Mouse (Mus musculus) kidney, embryonic 14.5 days (tissue): Measurements from ENCODE around the gene Tspan5. TPM values are rescaled to one million over a fixed set of nuclear protein-coding genes. Genes with fewer than 3 reads are reported as not detected.

ENCODE experiments used
- ATAC-seq: fragments of 200-750 bp; cut with Nextera tagmentation; 2 replicates; pipeline ENCODE4 v1.8.0; 2017; ENCODE audit warnings: moderate number of reproducible peaks, mild to moderate bottlenecking, moderate TSS enrichment, moderate library complexity; ENCODE audit not compliant: low FRiP score, low TSS enrichment
- H3K27ac ChIP-seq: fragments of 300-500 bp; sonication (generic); 2 replicates; pipeline ENCODE4 v1.5.1; 2014; ENCODE audit warnings: low read depth, mild to moderate bottlenecking, low read length, moderate library complexity, mixed read lengths
- H3K27me3 ChIP-seq: fragments of 300-500 bp; sonication (generic); 2 replicates; pipeline ENCODE4 v1.6.1; 2014; ENCODE audit warnings: mild to moderate bottlenecking, low read length; ENCODE audit not compliant: control insufficient read depth, insufficient read depth
- H3K36me3 ChIP-seq: fragments of 300-500 bp; sonication (generic); 2 replicates; pipeline ENCODE4 v1.6.1; 2014; ENCODE audit warnings: low read length, mixed read lengths; ENCODE audit not compliant: control insufficient read depth, insufficient read depth
- H3K4me1 ChIP-seq: fragments of 300-500 bp; sonication (generic); 2 replicates; pipeline ENCODE4 v1.6.1; 2014; ENCODE audit warnings: low read length, mixed read lengths; ENCODE audit not compliant: control insufficient read depth, insufficient read depth
- H3K4me2 ChIP-seq: fragments of 300-500 bp; sonication (generic); replicated peaks from 2 replicates; pipeline ENCODE4 v1.6.1; 2014; ENCODE audit warnings: low read depth, mild to moderate bottlenecking, low read length
- H3K4me3 ChIP-seq: fragments of 300-500 bp; sonication (generic); 2 replicates; pipeline ENCODE4 v1.5.1; 2014; ENCODE audit warnings: mild to moderate bottlenecking, low read length
- H3K9ac ChIP-seq: fragments of 300-500 bp; sonication (generic); 2 replicates; pipeline ENCODE4 v1.6.1; 2014; ENCODE audit warnings: low read depth, mild to moderate bottlenecking, low read length, moderate library complexity
- H3K9me3 ChIP-seq: fragments of 300-500 bp; sonication (generic); 2 replicates; pipeline ENCODE4 v1.6.1; 2016; ENCODE audit warnings: low read length; ENCODE audit not compliant: control insufficient read depth
- WGBS: fragments of 180-500 bp; shearing (Covaris S2); extraction: QIAGEN DNeasy Blood & Tissue Kit; methylation state at CpG from one replicate; pipeline ENCODE4 v1.1.7; 2014; 5-methylcytosine and 5-hydroxymethylcytosine counted together
- polyA plus RNA-seq: library from polyadenylated mRNA; unstranded; fragments of >200 nt; fragmentation: Nextera tagmentation; extraction: Ambion mirVana; gene quantifications from 2 replicates; pipeline ENCODE4 v1.2.1, GENCODE M21; 2014

Gene Tspan5
- polyA plus RNA-seq, 1 experiment from 2014 or later, result 28.8 TPM

DNA sequence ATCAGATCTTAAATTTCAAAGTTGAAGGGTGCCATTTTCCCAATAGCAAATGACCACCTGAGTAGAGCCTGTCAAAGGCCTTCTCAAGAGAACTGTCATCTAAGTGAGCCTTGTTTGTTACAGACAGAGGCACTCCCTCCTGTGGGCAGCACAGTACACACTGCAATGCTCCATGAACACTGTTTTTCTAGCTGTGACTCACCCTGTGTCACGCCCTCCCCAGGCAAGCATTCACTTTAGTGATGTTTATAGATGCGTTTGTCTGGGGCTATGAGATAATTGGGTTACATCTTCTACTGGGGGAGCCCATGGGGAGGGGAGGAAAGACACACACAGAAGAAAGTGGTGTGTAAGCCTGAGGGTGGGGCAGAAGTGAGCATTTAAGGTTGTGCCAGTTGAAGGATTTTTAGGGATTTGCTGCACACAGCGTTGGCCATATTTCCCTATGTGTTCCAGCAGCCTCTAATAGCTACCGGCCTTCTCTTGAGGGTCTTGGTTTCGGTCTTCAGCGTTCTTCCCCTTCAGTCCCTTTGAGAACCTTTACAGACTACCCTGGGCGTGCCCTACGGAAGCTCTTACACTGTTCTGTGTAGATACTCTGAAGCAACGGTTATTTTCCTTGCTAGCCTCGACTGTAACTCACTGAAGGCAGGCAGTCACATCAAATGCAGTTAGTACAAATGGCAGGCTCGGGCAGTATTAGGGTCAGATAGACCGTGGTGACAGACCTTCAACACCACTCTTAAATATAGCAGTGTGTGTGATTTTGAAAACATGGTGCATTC, 29.7 kb downstream of the Tspan5 start:
- Histone ChIP-seq H3K9me3 (no peaks in the 10 kb centered on the region), H3K27me3 (no peaks in the 10 kb centered on the region), H3K27ac (no peak overlapping the region), H3K4me2 (no peak overlapping the region), H3K4me3 (no peak overlapping the region), H3K4me1 (peaks cover 21% of the 10 kb centered on the region), H3K9ac (no peak overlapping the region), H3K36me3 (no peaks in the 10 kb centered on the region)
- no peak for ATAC-seq
- 72% methylated on average over 12 of the region's 12 CpGs for WGBS

DNA sequence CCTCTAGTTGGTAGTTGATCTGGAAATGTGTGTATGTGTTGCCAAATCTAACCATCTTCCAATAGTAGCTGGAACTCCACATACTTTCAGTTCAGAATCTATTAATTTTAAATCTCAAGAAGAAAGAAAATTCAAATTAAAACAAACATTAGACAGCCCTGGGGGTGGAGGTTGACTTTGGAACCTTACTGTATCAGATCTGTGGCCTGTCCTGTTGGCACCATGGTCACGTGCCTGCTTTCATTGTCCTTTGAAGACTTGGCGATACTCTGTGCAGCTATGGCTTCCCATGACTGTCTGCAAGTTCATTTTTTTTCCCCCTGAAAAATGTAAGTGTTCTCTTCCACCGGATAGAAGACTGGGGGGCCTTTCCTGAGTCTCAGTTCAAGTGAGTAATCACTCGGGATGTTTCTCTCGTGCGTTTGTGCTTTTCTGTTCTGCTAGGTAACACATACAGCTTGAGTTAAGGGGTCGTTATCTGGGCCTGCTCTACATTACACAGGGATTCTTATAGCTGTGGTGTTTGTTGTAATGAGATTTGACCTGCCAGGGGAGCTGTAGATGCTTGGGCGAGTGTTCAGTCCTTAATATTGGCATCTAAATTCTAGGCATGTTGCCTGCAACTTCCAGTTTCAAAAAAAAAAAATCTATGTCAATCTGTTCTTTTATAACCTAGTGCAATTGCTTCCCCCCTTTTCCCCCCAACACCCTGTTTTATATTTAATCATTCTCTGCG, 32.0 kb downstream of the Tspan5 start:
- Histone ChIP-seq H3K4me3 (no peak overlapping the region), H3K27ac (no peak overlapping the region), H3K9me3 (no peaks in the 10 kb centered on the region), H3K4me1 (peaks cover 30% of the 10 kb centered on the region), H3K4me2 (no peak overlapping the region), H3K27me3 (no peaks in the 10 kb centered on the region), H3K9ac (no peak overlapping the region), H3K36me3 (no peaks in the 10 kb centered on the region)
- WGBS, result 62% methylated on average over 9 of the region's 9 CpGs
- no peak for ATAC-seq

DNA sequence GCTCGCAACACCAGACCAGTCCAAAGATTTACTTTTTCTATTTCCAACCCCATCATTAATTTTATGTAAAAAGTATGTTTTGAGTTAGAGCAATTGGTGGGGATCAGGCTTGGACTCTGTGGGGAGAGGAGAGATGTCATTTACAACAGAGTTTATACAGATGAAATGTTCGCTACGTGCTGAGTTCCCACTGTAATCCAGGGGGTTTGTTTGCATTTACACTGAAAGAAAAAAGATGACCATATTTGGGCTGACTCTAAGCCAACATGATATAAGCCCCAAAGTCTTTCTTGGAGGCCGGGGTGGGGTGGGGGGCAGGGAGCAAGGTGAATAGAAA, 32.6 kb downstream of the Tspan5 start:
- ATAC-seq, result no peak
- WGBS, result 63% methylated on average over 4 of the region's 4 CpGs
- H3K27ac ChIP-seq, result no peak overlapping the region

DNA sequence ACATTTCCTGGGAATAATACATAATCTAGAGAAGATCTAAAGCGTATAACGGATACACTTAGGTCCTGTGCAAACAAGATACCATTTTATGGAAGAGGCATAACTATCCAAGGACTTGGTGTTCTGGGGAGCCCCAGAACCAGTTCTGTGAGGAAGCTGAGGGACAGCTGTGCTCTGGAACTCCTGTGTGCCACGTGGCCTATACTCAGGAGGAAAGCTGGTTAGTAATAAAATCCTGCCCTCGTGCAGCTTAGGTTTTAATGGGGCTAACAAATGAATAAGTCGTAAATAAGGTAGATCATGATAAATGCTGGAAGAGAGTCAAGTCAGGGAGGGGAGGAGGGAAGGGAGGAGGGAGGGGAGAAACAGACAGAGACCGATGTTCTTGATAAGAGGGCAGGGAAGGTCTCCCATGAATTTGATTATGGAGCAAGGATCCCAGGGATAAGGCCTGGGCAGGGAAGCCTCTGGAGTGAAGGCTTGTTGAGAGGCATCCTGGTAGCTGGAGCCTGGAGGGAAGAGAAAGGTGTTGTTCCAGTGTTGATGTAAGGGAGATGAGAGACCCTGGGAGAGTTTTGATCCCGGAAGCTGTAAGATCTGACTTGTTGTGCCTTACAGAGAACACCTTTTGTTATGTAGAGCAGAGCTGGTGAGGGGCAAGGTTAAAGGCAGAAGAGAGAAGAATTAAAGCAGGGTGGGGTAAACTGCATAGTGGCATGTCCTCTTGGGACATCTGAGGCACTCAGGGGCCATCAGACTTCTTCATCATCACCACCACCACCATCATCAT, 34.1 kb downstream of the Tspan5 start:
- WGBS, result 38% methylated on average over 7 of the region's 7 CpGs
- Histone ChIP-seq H3K9ac (no peak overlapping the region), H3K27me3 (no peaks in the 10 kb centered on the region), H3K36me3 (no peaks in the 10 kb centered on the region), H3K4me1 (peaks cover 36% of the 10 kb centered on the region), H3K27ac (no peak overlapping the region), H3K4me2 (no peak overlapping the region), H3K9me3 (no peaks in the 10 kb centered on the region), H3K4me3 (no peak overlapping the region)
- ATAC-seq, result no peak

More for the DNA sequence above, 32.6 kb downstream of the Tspan5 start:
- Histone ChIP-seq H3K9ac (no peak overlapping the region), H3K4me1 (peaks cover 35% of the 10 kb centered on the region), H3K4me2 (no peak overlapping the region), H3K36me3 (no peaks in the 10 kb centered on the region), H3K4me3 (no peak overlapping the region), H3K27me3 (no peaks in the 10 kb centered on the region), H3K9me3 (no peaks in the 10 kb centered on the region)

DNA sequence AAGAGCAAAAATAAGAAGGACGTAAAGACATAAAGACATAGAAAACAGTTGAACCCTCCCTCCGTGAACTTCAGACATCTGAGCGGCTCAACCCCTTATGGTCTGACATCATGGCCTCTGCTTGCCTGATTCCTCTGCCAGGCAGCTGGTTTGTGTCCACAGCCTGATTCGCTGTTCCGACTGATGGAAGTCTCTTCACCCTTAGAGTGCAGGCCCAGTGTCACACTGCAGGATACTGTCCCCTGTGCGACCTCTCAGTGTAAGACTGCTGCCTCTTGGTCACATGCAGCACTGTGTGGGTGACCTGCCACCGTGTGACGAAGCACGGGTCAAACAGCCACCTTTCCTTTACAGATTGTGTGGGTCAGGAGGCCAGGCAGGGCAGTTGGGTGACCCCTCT, 39.5 kb downstream of the Tspan5 start:
- Histone ChIP-seq H3K4me1 (peaks cover 36% of the 10 kb centered on the region), H3K4me3 (no peak overlapping the region), H3K9ac (no peak overlapping the region), H3K9me3 (no peaks in the 10 kb centered on the region), H3K4me2 (no peak overlapping the region), H3K36me3 (no peaks in the 10 kb centered on the region), H3K27ac (no peak overlapping the region), H3K27me3 (no peaks in the 10 kb centered on the region)
- WGBS, result 35% methylated on average over 9 of the region's 9 CpGs
- peak; percentile 73 for ATAC-seq

DNA sequence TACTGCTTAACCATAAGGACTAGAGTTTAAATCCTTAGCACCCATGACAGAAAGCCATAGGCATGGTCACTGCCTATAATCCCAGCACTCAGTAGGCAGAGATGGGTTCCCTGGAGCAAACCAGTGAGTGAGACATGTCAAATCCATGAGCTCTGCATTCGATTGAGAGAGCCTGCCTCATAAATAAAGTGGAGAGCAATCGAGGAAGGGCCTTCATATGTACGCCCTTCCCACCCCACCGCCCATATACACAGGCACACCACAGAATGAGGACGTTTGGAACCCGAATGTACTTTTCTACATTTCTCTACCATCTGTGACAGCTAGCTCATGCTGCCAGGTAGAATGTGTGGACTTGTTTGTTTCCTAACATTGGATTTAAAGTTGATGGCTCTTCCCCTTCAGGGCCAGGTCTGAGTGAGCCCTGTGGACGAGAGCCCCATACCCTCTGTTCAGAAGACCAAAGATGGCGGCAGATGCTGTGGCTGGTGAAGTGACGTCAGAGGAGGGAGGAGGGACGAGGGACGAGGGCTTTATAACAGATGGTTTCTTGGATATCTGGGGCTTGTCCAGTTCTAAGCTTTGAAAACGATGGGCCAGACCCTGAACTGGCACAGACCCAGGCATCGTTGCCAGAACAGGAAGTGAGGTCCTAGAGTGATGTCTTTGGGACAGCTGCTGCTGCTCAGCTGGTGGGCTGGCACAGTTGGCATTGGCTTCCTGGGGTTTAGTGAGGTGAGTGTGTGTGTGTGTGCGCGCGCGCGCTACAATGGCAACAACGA, 42.1 kb downstream of the Tspan5 start:
- WGBS, result 85% methylated on average over 19 of the region's 19 CpGs
- no peak for ATAC-seq
- H3K36me3 ChIP-seq, result no peaks in the 10 kb centered on the region

DNA sequence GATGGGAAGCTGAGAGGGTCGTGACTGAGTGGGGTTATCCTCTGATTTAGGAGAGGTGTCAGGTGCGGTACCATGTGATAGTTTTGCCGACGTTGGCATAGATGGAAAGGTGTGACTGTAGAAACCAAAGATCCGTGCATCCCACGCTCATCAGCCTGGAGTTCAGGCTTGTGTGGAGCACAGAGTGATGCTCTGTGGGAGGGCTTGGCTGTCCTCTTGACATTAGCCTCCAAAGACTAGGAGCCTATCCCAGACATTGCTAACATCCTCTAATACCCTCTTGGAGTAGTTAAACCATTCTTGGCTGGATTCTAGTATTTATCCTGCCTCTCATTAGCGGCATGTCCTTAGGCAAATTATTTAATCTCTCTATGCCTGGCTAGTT, 42.6 kb downstream of the Tspan5 start:
- no peak overlapping the region for H3K27ac ChIP-seq
- H3K4me2 ChIP-seq, result no peak overlapping the region
- ATAC-seq, result no peak
- 77% methylated on average over 7 of the region's 7 CpGs for WGBS
- H3K27me3 ChIP-seq, result no peaks in the 10 kb centered on the region
- no peak overlapping the region for H3K9ac ChIP-seq
- H3K4me1 ChIP-seq, result peaks cover 18% of the 10 kb centered on the region; the same call in 1 of the 2 replicates
- no peak overlapping the region for H3K4me3 ChIP-seq
- H3K9me3 ChIP-seq, result no peaks in the 10 kb centered on the region
- H3K36me3 ChIP-seq, result no peaks in the 10 kb centered on the region

More for the DNA sequence above, 42.1 kb downstream of the Tspan5 start:
- Histone ChIP-seq H3K27me3 (no peaks in the 10 kb centered on the region), H3K9me3 (no peaks in the 10 kb centered on the region), H3K27ac (no peak overlapping the region), H3K9ac (no peak overlapping the region), H3K4me2 (no peak overlapping the region), H3K4me3 (no peak overlapping the region), H3K4me1 (peaks cover 24% of the 10 kb centered on the region)

DNA sequence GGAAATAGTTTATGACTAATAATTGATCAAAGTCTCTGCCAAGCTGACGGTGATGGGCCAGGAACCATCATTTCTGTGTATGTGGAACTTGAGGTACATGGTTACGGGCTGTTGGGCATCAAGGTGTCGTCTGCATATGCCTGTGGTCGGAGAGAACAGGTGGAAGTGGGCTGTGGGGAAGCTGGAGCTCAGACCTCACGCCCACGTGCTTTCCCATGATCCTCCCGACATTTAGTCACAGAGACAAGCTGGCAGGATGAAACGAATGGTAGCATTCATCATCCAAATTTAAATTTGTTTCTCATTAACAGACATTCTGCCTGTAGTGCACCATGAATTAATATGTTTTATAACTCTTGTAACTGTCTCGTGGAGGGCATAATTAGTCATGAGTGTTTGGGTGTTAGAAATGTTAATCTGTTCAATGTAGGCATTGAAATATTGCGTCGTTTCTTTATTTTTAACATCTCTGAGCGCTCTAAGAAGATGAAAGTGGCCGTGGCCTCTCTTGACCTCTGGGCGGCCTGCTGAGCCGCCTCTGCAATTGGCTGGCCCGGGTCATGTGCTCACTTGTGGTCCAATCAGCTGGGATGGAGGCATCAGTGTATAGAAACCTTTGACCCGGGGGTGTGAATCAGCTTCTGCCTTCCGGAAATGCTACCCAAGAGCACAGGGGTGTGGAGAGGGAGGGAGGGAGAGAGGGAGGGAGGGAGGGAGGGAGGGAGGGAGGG, 45.9 kb downstream of the Tspan5 start:
- 0 out of 2 replicates have a peak, but pooled peaks cover 4% of the 10 kb centered on the region for H3K4me1 ChIP-seq
- H3K4me2 ChIP-seq, result no peak overlapping the region
- H3K27me3 ChIP-seq, result no peaks in the 10 kb centered on the region
- H3K4me3 ChIP-seq, result no peak overlapping the region
- no peak overlapping the region for H3K9ac ChIP-seq
- no peak overlapping the region for H3K27ac ChIP-seq
- ATAC-seq, result no peak
- H3K36me3 ChIP-seq, result no peaks in the 10 kb centered on the region
- 89% methylated on average over 18 of the region's 18 CpGs for WGBS
- no peaks in the 10 kb centered on the region for H3K9me3 ChIP-seq
